Mouse (Mus musculus) gastrocnemius, postnatal 36 days (tissue): ENCODE measurements around the gene Icmt. TPM values are rescaled to one million over a fixed set of nuclear protein-coding genes. Genes with fewer than 3 reads are reported as not detected.

Source experiments
- total RNA-seq, 2 experiments: library from RNA; stranded (reverse); gene quantifications; 2 replicates each; pipeline ENCODE4 v1.2.3; 2021

Icmt gene
- total RNA-seq, 2 experiments from 2014 or later, result 14.4 to 17.3 TPM

Other genes with a start within 250 kb of the Icmt start
- 1 to 10 TPM; 6.3 to 6.4 TPM for gene Plekhg5, start 224.7 kb upstream of the Icmt start, total RNA-seq
- under 1 TPM; 0.76 to 0.84 TPM for gene Tnfrsf25, start 181.3 kb upstream of the Icmt start, total RNA-seq
- under 1 TPM; 0.27 to 0.43 TPM for gene Espn, start 144.9 kb upstream of the Icmt start, total RNA-seq
- not detected for gene Hes2, start 138.4 kb upstream of the Icmt start, total RNA-seq
- 10 to 100 TPM; 15.0 to 18.5 TPM for gene Acot7, start 119.1 kb upstream of the Icmt start, total RNA-seq
- 1 to 10 TPM; 7.1 to 8.0 TPM for gene Gpr153, start 23.0 kb upstream of the Icmt start, total RNA-seq
- gene Hes3, start 5.6 kb upstream of the Icmt start, total RNA-seq, result not detected
- gene Rnf207, start 21.8 kb downstream of the Icmt start, total RNA-seq, result not detected
- gene Rpl22, start 28.5 kb downstream of the Icmt start, total RNA-seq, result 100 to 1,000 TPM; 165 to 223 TPM
- gene Chd5, start 41.4 kb downstream of the Icmt start, total RNA-seq, result under 1 TPM; 0.10 to 0.13 TPM
- gene Nphp4, start 179.5 kb downstream of the Icmt start, total RNA-seq, result under 1 TPM; 0.66 to 0.96 TPM
- gene Kcnab2, start 180.6 kb downstream of the Icmt start, total RNA-seq, result 1 to 10 TPM; 1.3 to 1.5 TPM